Mouse (Mus musculus) stomach, postnatal 0 days (tissue): ENCODE data around the gene 9930111J21Rik1.
"Not testable (repeated sequence)": the region's sequence is repeated elsewhere in the genome, so short reads cannot be mapped to it uniquely, and the experiment has no call there.

Experiments
- CTCF ChIP-seq: IDR thresholded peaks from 2 replicates; pipeline ENCODE4 v1.5.1; 2016; ENCODE audit warnings: antibody characterized with exemption, low read depth, mild to moderate bottlenecking, moderate library complexity
- EP300 ChIP-seq: optimal IDR thresholded peaks from 2 replicates; pipeline ENCODE3; 2016; ENCODE audit warnings: antibody characterized with exemption

- not testable (repeated sequence) for TF ChIP-seq CTCF, EP300
Measured at GRCm38 (mm10) chr11:48926437-48926836, 52.8 kb downstream of the 9930111J21Rik1 start.
